Mouse (Mus musculus) testis, postnatal 10 days (tissue): ENCODE results near the gene 4921524J17Rik.
A peak's percentile ranks its signal among the peaks of the same experiment; 100 is the strongest.

Experiments
- DNase-seq: peaks from one replicate; pipeline ENCODE4 v3.0.0; 2021; ENCODE audit warnings: low spot score

Gene 4921524J17Rik

GRCm38 (mm10) chr8:85432168-85433016 lies at the start of gene 4921524J17Rik:
Gene 4921524J17Rik, minus strand, starts transcription at chr8:85432833.
- peak; percentile 98 for DNase-seq

GRCm38 (mm10) chr8:85482427-85482826 lies 49.8 kb upstream of the 4921524J17Rik start:
- no peak for DNase-seq

- DNase-seq: no peak
Observed at GRCm38 (mm10) chr8:85481900-85482299, 49.3 kb upstream of the 4921524J17Rik start.

- no peak for DNase-seq
Observed at GRCm38 (mm10) chr8:85479710-85480109, 47.1 kb upstream of the 4921524J17Rik start.

GRCm38 (mm10) chr8:85478397-85478796 lies 45.8 kb upstream of the 4921524J17Rik start:
- no peak for DNase-seq

GRCm38 (mm10) chr8:85476970-85477545 lies 44.4 kb upstream of the 4921524J17Rik start:
- no peak for DNase-seq

GRCm38 (mm10) chr8:85474924-85475323 lies 42.3 kb upstream of the 4921524J17Rik start:
- no peak for DNase-seq

- DNase-seq: no peak
Observed at GRCm38 (mm10) chr8:85473246-85473645, 40.6 kb upstream of the 4921524J17Rik start.

GRCm38 (mm10) chr8:85472800-85473199 lies 40.2 kb upstream of the 4921524J17Rik start:
- DNase-seq: no peak

GRCm38 (mm10) chr8:85470753-85471152 lies 38.1 kb upstream of the 4921524J17Rik start:
- no peak for DNase-seq

GRCm38 (mm10) chr8:85466056-85466455 lies 33.4 kb upstream of the 4921524J17Rik start:
- DNase-seq: no peak

- DNase-seq: no peak
Observed at GRCm38 (mm10) chr8:85464316-85464715, 31.7 kb upstream of the 4921524J17Rik start.

GRCm38 (mm10) chr8:85462441-85462840 lies 29.8 kb upstream of the 4921524J17Rik start:
- DNase-seq: no peak

- DNase-seq: no peak
Observed at GRCm38 (mm10) chr8:85461377-85461776, 28.7 kb upstream of the 4921524J17Rik start.

GRCm38 (mm10) chr8:85460804-85461203 lies 28.2 kb upstream of the 4921524J17Rik start:
- DNase-seq: peak; percentile 45

GRCm38 (mm10) chr8:85459582-85459981 lies 26.9 kb upstream of the 4921524J17Rik start:
- DNase-seq: no peak

GRCm38 (mm10) chr8:85456536-85456935 lies 23.9 kb upstream of the 4921524J17Rik start:
- peak; percentile 80 for DNase-seq

- DNase-seq: no peak
Observed at GRCm38 (mm10) chr8:85454750-85455149, 22.1 kb upstream of the 4921524J17Rik start.

GRCm38 (mm10) chr8:85453256-85453655 lies 20.6 kb upstream of the 4921524J17Rik start:
- no peak for DNase-seq

- DNase-seq: no peak
Observed at GRCm38 (mm10) chr8:85452328-85452727, 19.7 kb upstream of the 4921524J17Rik start.

GRCm38 (mm10) chr8:85450335-85450734 lies 17.7 kb upstream of the 4921524J17Rik start:
- DNase-seq: no peak

- no peak for DNase-seq
Observed at GRCm38 (mm10) chr8:85445936-85446685, 13.5 kb upstream of the 4921524J17Rik start.

- DNase-seq: no peak
Observed at GRCm38 (mm10) chr8:85444092-85444491, 11.5 kb upstream of the 4921524J17Rik start.
